Mouse (Mus musculus) heart, adult 2 months (tissue): ENCODE results near the gene Gm5148.

ENCODE experiments used
- CTCF ChIP-seq: fragments of 200-600 bp; IDR thresholded peaks from 2 replicates; pipeline ENCODE4 v1.8.1; 2022; ENCODE audit warnings: antibody characterized with exemption, mild to moderate bottlenecking, moderate library complexity
- EP300 ChIP-seq: fragments of 200-500 bp; IDR thresholded peaks from 2 replicates; pipeline ENCODE4 v1.6.1; 2011; ENCODE audit warnings: low read depth, low read length, control low read depth; ENCODE audit not compliant: insufficient read depth
- POLR2A ChIP-seq: fragments of 200-500 bp; IDR thresholded peaks from 2 replicates; pipeline ENCODE4 v1.6.1; 2011; ENCODE audit warnings: mild to moderate bottlenecking, low read depth, low read length, control low read depth; ENCODE audit not compliant: insufficient read depth

DNA sequence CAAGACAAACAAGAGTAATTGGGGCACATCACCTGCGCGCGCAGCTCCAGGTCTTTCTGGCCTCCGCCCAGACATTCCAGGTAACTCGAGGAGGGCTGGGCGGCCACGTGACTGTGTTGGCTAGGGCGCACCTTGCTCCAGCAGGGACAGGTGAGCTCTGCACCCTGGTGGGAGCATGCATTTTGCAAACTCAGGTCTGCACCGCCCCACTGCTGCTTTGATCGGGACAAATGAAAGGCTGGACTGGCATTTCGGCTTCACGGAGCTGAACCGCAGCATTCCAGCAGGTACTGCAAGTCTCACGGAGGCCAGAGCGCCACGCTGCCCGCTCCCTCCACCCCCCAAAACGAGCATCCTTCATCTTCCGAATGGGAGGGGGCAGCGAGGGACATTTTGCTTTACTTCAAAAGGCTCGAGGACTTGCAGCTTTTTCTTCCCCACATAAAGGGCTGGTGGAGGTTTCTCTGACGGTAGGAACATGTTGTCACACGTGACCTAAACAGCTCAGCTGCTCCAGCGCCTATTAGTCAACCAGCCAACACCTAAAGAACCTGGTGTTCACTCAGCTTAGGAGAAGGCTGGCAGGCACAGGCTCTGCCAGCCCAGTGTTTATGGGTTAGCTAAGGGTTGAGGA, at the start of gene Gm5148:
- TF ChIP-seq CTCF (no peak), EP300 (no peak), POLR2A (no peak)
